Mouse (Mus musculus): ENCODE data around the gene Ankrd13b. TPM values are rescaled to one million over a fixed set of nuclear protein-coding genes. Genes with fewer than 3 reads are reported as not detected.

The Ankrd13b gene
- 4.6 and 5.0 TPM in 2 replicates for polyA plus RNA-seq (2012)

- no peak for TF ChIP-seq GATA1 (IDR thresholded peaks at IDR 0.05; ENCODE audit: low read length)
These were observed at the start of gene Ankrd13b for GRCm38 (mm10) chr11:77489591-77490235. Gene Ankrd13b, minus strand, starts transcription at chr11:77489678.

GRCm38 (mm10) chr11:77532202-77532846 lies 42.8 kb upstream of the Ankrd13b start:
- TF ChIP-seq GATA1 (IDR thresholded peaks at IDR 0.05; ENCODE audit: low read length): no peak

- no peak for TF ChIP-seq GATA1 (IDR thresholded peaks at IDR 0.05; ENCODE audit: low read length)
These were observed 41.4 kb upstream of the Ankrd13b start for GRCm38 (mm10) chr11:77530862-77531261.

- no peak for TF ChIP-seq GATA1 (IDR thresholded peaks at IDR 0.05; ENCODE audit: low read length)
These were observed 40.2 kb upstream of the Ankrd13b start for GRCm38 (mm10) chr11:77529644-77530043.

GRCm38 (mm10) chr11:77525804-77526486 lies 36.5 kb upstream of the Ankrd13b start:
- TF ChIP-seq GATA1 (IDR thresholded peaks at IDR 0.05; ENCODE audit: low read length): no peak

- TF ChIP-seq GATA1 (IDR thresholded peaks at IDR 0.05; ENCODE audit: low read length): no peak
These were observed 31.4 kb upstream of the Ankrd13b start for GRCm38 (mm10) chr11:77520601-77521529.

- no peak for TF ChIP-seq GATA1 (IDR thresholded peaks at IDR 0.05; ENCODE audit: low read length)
These were observed 29.6 kb upstream of the Ankrd13b start, which contains the start of gene Gm10392 for GRCm38 (mm10) chr11:77519043-77519442. Gene Gm10392, minus strand, starts transcription at chr11:77519198.

- TF ChIP-seq GATA1 (IDR thresholded peaks at IDR 0.05; ENCODE audit: low read length): no peak
These were observed 28.7 kb upstream of the Ankrd13b start for GRCm38 (mm10) chr11:77518051-77518798.

GRCm38 (mm10) chr11:77516553-77517425 lies 27.3 kb upstream of the Ankrd13b start:
- TF ChIP-seq GATA1 (IDR thresholded peaks at IDR 0.05; ENCODE audit: low read length): no peak

- no peak for TF ChIP-seq GATA1 (IDR thresholded peaks at IDR 0.05; ENCODE audit: low read length)
These were observed 26.4 kb upstream of the Ankrd13b start, which contains the start of gene Trp53i13 for GRCm38 (mm10) chr11:77515637-77516552. Gene Trp53i13, minus strand, starts transcription at chr11:77515980.

GRCm38 (mm10) chr11:77514832-77515636 lies 25.6 kb upstream of the Ankrd13b start, which contains the start of gene Abhd15:
Gene Abhd15, plus strand, starts transcription at chr11:77515121.
- no peak for TF ChIP-seq GATA1 (IDR thresholded peaks at IDR 0.05; ENCODE audit: low read length)

Measured in G1E-ER4 (cell line).